In genomic region chr13:76579414-76579813, GRCm38 (mm10) we compare ENCODE assay signal across 8 mouse cellular contexts.
DNase-seq lines count a peak whose midpoint lies in the region; ATAC-seq and TF ChIP-seq lines count a peak whose summit lies in the region.

No protein-coding gene starts in this region.

- H3K4me3 ChIP-seq in layer of hippocampus, adult 2 months: no peak overlapping the region
- H3K4me3 ChIP-seq in lung, postnatal 0 days (ENCODE audit: low read depth, low read length): no peak overlapping the region
- no peak overlapping the region for H3K4me3 ChIP-seq in stomach, postnatal 0 days (ENCODE audit: low read depth, low read length)

- H3K4me1 ChIP-seq in lung, postnatal 0 days (ENCODE audit: insufficient read depth, low read depth, low read length): no peaks in the 10 kb centered on the region
- H3K4me1 ChIP-seq in stomach, postnatal 0 days (replicated peaks; ENCODE audit: control insufficient read depth, insufficient read depth): no peaks in the 10 kb centered on the region

- TF ChIP-seq CTCF in layer of hippocampus, adult 2 months (conservative IDR thresholded peaks at IDR 0.05): peak; percentile 31
- TF ChIP-seq CTCF in Patski (IDR thresholded peaks at IDR 0.05): no peak
- TF ChIP-seq CTCF in lung, postnatal 0 days (IDR thresholded peaks at IDR 0.05): peak; percentile 46
- peak; percentile 27; the same call in 1 of the 2 replicates for TF ChIP-seq CTCF in stomach, postnatal 0 days (IDR thresholded peaks at IDR 0.05; ENCODE audit: low read depth)

- no peaks in the 10 kb centered on the region for H3K36me3 ChIP-seq in lung, postnatal 0 days (ENCODE audit: insufficient read depth, low read length)
- H3K36me3 ChIP-seq in stomach, postnatal 0 days (ENCODE audit: control insufficient read depth, insufficient read depth, low read length): no peaks in the 10 kb centered on the region

- POLR2A ChIA-PET in Patski (lab: Charles Lee): no interaction called here

- no peak overlapping the region for H3K9ac ChIP-seq in lung, postnatal 0 days (replicated peaks; ENCODE audit: low read depth)
- no peak overlapping the region for H3K9ac ChIP-seq in stomach, postnatal 0 days (ENCODE audit: low read length)

- intact Hi-C loops in heart, postnatal 36 days (cut with DNase I): no loop called here

- H3K9me3 ChIP-seq in lung, postnatal 0 days (ENCODE audit: low read length): no peaks in the 10 kb centered on the region
- H3K9me3 ChIP-seq in stomach, postnatal 0 days (ENCODE audit: control insufficient read depth, low read length): no peaks in the 10 kb centered on the region

- in situ Hi-C loops in Patski (cut with MboI; ENCODE audit: low pct_unique_long_range_greater_than_20kb): no loop called here

- TF ChIP-seq EP300 in lung, postnatal 0 days (IDR thresholded peaks at IDR 0.05): no peak
- TF ChIP-seq EP300 in stomach, postnatal 0 days (optimal IDR thresholded peaks at IDR 0.05): no peak

- ATAC-seq in Patski: peak; percentile 65
- peak; percentile 83 for ATAC-seq in lung, postnatal 0 days
- no peak for ATAC-seq in stomach, postnatal 0 days (ENCODE audit: low FRiP score, low TSS enrichment)
- ATAC-seq in erythroblast, adult 5-6 weeks (replicated peaks; ENCODE audit: low FRiP score, poor library complexity, severe bottlenecking): no peak

- CTCF ChIA-PET in Patski (lab: Charles Lee): no interaction called here

- no peak overlapping the region for H3K27ac ChIP-seq in layer of hippocampus, adult 2 months
- no peak overlapping the region for H3K27ac ChIP-seq in lung, postnatal 0 days (ENCODE audit: low read length)
- H3K27ac ChIP-seq in stomach, postnatal 0 days (replicated peaks): no peak overlapping the region

- WGBS in lung, postnatal 0 days: 22% methylated on average over 5 of the region's 5 CpGs
- WGBS in stomach, postnatal 0 days: 34% methylated on average over 5 of the region's 5 CpGs

- DNase-seq in layer of hippocampus, adult 2 months (ENCODE audit: low spot score in 2 of 2): peak in 1 of 2 experiments; percentile 6
- DNase-seq in layer of hippocampus, postnatal 10 days (ENCODE audit: low spot score in 2 of 2): no peak
- DNase-seq in Patski (ENCODE audit: low read depth, low spot score): no peak
- peak; percentile 4 to 29 for DNase-seq in heart, postnatal 36 days
- peak; percentile 67 for DNase-seq in lung, postnatal 0 days (ENCODE audit: low spot score)
- DNase-seq in stomach, postnatal 0 days (ENCODE audit: low spot score): no peak
- DNase-seq in cerebellum, adult 8-10 months: no peak

- no peaks in the 10 kb centered on the region for H3K27me3 ChIP-seq in Patski
- no peaks in the 10 kb centered on the region for H3K27me3 ChIP-seq in lung, postnatal 0 days (replicated peaks; ENCODE audit: insufficient read depth, low read length)
- no peaks in the 10 kb centered on the region for H3K27me3 ChIP-seq in stomach, postnatal 0 days (ENCODE audit: control insufficient read depth, insufficient read depth, low read length)

- peak overlapping the region; percentile 28; the same call in 1 of the 2 replicates for H3K4me2 ChIP-seq in lung, postnatal 0 days (replicated peaks; ENCODE audit: low read depth, low read length)
- no peak overlapping the region for H3K4me2 ChIP-seq in stomach, postnatal 0 days (replicated peaks; ENCODE audit: low read depth)

Comparison
In these comparisons a context has a peak if more than half of its experiments do, and no peak if none do; other contexts are left out.
1. DNase-seq: peak in heart, postnatal 36 days (2 of 2) and lung, postnatal 0 days (single experiment); none in layer of hippocampus, postnatal 10 days (0 of 2), Patski (single experiment), stomach, postnatal 0 days (single experiment) and cerebellum, adult 8-10 months (single experiment).
2. ATAC-seq: peak in Patski (single experiment) and lung, postnatal 0 days (single experiment); none in stomach, postnatal 0 days (single experiment) and erythroblast, adult 5-6 weeks (single experiment).